Mouse (Mus musculus): ENCODE results near the gene Cacna2d3. TPM values are rescaled to one million over a fixed set of nuclear protein-coding genes. Genes with fewer than 3 reads are reported as not detected.

Cacna2d3 gene
- polyA plus RNA-seq, 1 experiment from 2014 or later: 38.5 TPM

DNA sequence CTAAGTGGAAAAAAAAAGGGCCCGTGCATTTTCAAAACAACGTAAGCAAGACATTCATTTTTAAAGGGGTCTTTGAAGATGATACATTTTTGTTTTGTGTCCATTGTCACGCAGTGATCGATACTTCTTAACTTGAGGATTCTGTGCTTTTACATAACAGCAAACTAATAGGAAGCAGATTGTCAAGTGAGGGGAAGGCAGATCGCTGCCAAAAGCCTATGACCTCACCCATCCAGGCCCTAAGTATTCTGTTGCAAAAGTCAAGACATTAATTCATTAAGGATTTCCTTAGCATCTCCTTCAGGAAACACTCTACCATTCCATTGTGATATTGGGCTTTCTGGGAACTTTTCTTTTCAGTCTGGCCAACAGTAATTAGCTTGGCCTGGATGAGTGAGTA, 564.6 kb downstream of the Cacna2d3 start:
- Histone ChIP-seq H3K4me2 (ENCODE audit: low read length) (no peak overlapping the region), H3K36me3 (ENCODE audit: control insufficient read depth, insufficient read depth, low read length) (no peaks in the 10 kb centered on the region), H3K27ac (replicated peaks; ENCODE audit: low read depth, low read length) (no peak overlapping the region), H3K4me1 (ENCODE audit: control insufficient read depth, insufficient read depth, low read length) (no peaks in the 10 kb centered on the region), H3K9ac (replicated peaks; ENCODE audit: low read length) (no peak overlapping the region), H3K9me3 (ENCODE audit: control insufficient read depth, low read length) (no peaks in the 10 kb centered on the region), H3K27me3 (ENCODE audit: control insufficient read depth, insufficient read depth, low read length) (no peaks in the 10 kb centered on the region), H3K4me3 (replicated peaks; ENCODE audit: low read depth, low read length) (no peak overlapping the region)
- no peak for DNase-seq
- 92% methylated on average over 5 of the region's 5 CpGs for WGBS
- no peak for ATAC-seq (ENCODE audit: low FRiP score, low TSS enrichment)

DNA sequence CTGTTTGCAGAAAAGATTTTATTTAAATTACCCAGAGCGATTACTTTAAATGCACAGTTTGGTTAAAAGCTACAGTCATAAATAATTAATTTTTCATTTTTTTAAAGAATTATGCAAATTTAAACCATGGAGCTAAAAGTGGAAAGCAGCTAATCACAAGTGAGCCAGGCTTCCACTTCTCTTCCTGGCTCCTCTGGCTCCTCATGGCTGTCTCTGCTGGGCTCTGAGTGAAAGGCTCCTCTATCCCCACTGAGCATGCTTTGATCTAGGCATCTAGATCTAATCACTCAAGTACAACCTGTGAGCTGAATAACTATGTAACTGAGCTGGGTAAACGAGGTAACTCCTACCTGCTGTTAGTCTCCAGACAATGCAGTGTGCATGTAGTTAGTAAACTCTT, 577.5 kb downstream of the Cacna2d3 start:
- H3K9me3 ChIP-seq (ENCODE audit: control insufficient read depth, low read length): no peaks in the 10 kb centered on the region
- H3K4me2 ChIP-seq (ENCODE audit: low read length): no peak overlapping the region
- DNase-seq: peak; percentile 44
- 50% methylated on average over 2 of the region's 2 CpGs for WGBS
- 0 out of 2 replicates have a peak overlapping the region, but pooled peaks have one; percentile 28 for H3K27ac ChIP-seq (replicated peaks; ENCODE audit: low read depth, low read length)
- ATAC-seq (ENCODE audit: low FRiP score, low TSS enrichment): no peak
- no peaks in the 10 kb centered on the region for H3K27me3 ChIP-seq (ENCODE audit: control insufficient read depth, insufficient read depth, low read length)
- H3K4me3 ChIP-seq (replicated peaks; ENCODE audit: low read depth, low read length): no peak overlapping the region
- H3K9ac ChIP-seq (replicated peaks; ENCODE audit: low read length): no peak overlapping the region
- 0 out of 2 replicates have a peak, but pooled peaks cover 3% of the 10 kb centered on the region for H3K4me1 ChIP-seq (ENCODE audit: control insufficient read depth, insufficient read depth, low read length)
- no peaks in the 10 kb centered on the region for H3K36me3 ChIP-seq (ENCODE audit: control insufficient read depth, insufficient read depth, low read length)

GRCm38 (mm10) chr14:29137614-29138013, 584.0 kb downstream of the Cacna2d3 start:
- Histone ChIP-seq H3K4me3 (replicated peaks; ENCODE audit: low read depth, low read length) (no peak overlapping the region), H3K27me3 (ENCODE audit: control insufficient read depth, insufficient read depth, low read length) (no peaks in the 10 kb centered on the region), H3K9me3 (ENCODE audit: control insufficient read depth, low read length) (no peaks in the 10 kb centered on the region), H3K4me2 (ENCODE audit: low read length) (no peak overlapping the region), H3K9ac (replicated peaks; ENCODE audit: low read length) (no peak overlapping the region), H3K27ac (replicated peaks; ENCODE audit: low read depth, low read length) (no peak overlapping the region), H3K4me1 (ENCODE audit: control insufficient read depth, insufficient read depth, low read length) (no peaks in the 10 kb centered on the region), H3K36me3 (ENCODE audit: control insufficient read depth, insufficient read depth, low read length) (no peaks in the 10 kb centered on the region)
- WGBS: 86% methylated on average over 7 of the region's 7 CpGs
- DNase-seq (no peak), ATAC-seq (ENCODE audit: low FRiP score, low TSS enrichment) (no peak)

- ATAC-seq (ENCODE audit: low FRiP score, low TSS enrichment) (no peak), DNase-seq (no peak)
- no peak overlapping the region for H3K27ac ChIP-seq (replicated peaks; ENCODE audit: low read depth, low read length)
- H3K9ac ChIP-seq (replicated peaks; ENCODE audit: low read length): no peak overlapping the region
- H3K36me3 ChIP-seq (ENCODE audit: control insufficient read depth, insufficient read depth, low read length): no peaks in the 10 kb centered on the region
- H3K27me3 ChIP-seq (ENCODE audit: control insufficient read depth, insufficient read depth, low read length): no peaks in the 10 kb centered on the region
- H3K9me3 ChIP-seq (ENCODE audit: control insufficient read depth, low read length): no peaks in the 10 kb centered on the region
- no peak overlapping the region for H3K4me3 ChIP-seq (replicated peaks; ENCODE audit: low read depth, low read length)
- no peaks in the 10 kb centered on the region for H3K4me1 ChIP-seq (ENCODE audit: control insufficient read depth, insufficient read depth, low read length)
- no peak overlapping the region for H3K4me2 ChIP-seq (ENCODE audit: low read length)
- WGBS: 83% methylated on average over 10 of the region's 10 CpGs
Observed at GRCm38 (mm10) chr14:29137006-29137579, 584.6 kb downstream of the Cacna2d3 start.

GRCm38 (mm10) chr14:29134901-29135300, 586.8 kb downstream of the Cacna2d3 start:
- Histone ChIP-seq H3K4me3 (replicated peaks; ENCODE audit: low read depth, low read length) (no peak overlapping the region), H3K36me3 (ENCODE audit: control insufficient read depth, insufficient read depth, low read length) (no peaks in the 10 kb centered on the region), H3K9ac (replicated peaks; ENCODE audit: low read length) (no peak overlapping the region), H3K4me1 (ENCODE audit: control insufficient read depth, insufficient read depth, low read length) (no peaks in the 10 kb centered on the region), H3K4me2 (ENCODE audit: low read length) (no peak overlapping the region), H3K27me3 (ENCODE audit: control insufficient read depth, insufficient read depth, low read length) (no peaks in the 10 kb centered on the region), H3K9me3 (ENCODE audit: control insufficient read depth, low read length) (no peaks in the 10 kb centered on the region), H3K27ac (replicated peaks; ENCODE audit: low read depth, low read length) (no peak overlapping the region)
- ATAC-seq (ENCODE audit: low FRiP score, low TSS enrichment) (no peak), DNase-seq (no peak)
- 89% methylated on average over 5 of the region's 5 CpGs for WGBS

- Histone ChIP-seq H3K27ac (replicated peaks; ENCODE audit: low read depth, low read length) (no peak overlapping the region), H3K36me3 (ENCODE audit: control insufficient read depth, insufficient read depth, low read length) (no peaks in the 10 kb centered on the region), H3K27me3 (ENCODE audit: control insufficient read depth, insufficient read depth, low read length) (no peaks in the 10 kb centered on the region), H3K4me2 (ENCODE audit: low read length) (no peak overlapping the region), H3K4me1 (ENCODE audit: control insufficient read depth, insufficient read depth, low read length) (no peaks in the 10 kb centered on the region), H3K9me3 (ENCODE audit: control insufficient read depth, low read length) (no peaks in the 10 kb centered on the region), H3K9ac (replicated peaks; ENCODE audit: low read length) (no peak overlapping the region), H3K4me3 (replicated peaks; ENCODE audit: low read depth, low read length) (no peak overlapping the region)
- no peak for DNase-seq
- ATAC-seq (ENCODE audit: low FRiP score, low TSS enrichment): no peak
Observed at GRCm38 (mm10) chr14:29130511-29130910, 591.2 kb downstream of the Cacna2d3 start.

GRCm38 (mm10) chr14:29123886-29124285, 597.8 kb downstream of the Cacna2d3 start:
- Histone ChIP-seq H3K4me2 (ENCODE audit: low read length) (no peak overlapping the region), H3K4me3 (replicated peaks; ENCODE audit: low read depth, low read length) (no peak overlapping the region), H3K36me3 (ENCODE audit: control insufficient read depth, insufficient read depth, low read length) (no peaks in the 10 kb centered on the region), H3K9ac (replicated peaks; ENCODE audit: low read length) (no peak overlapping the region), H3K27me3 (ENCODE audit: control insufficient read depth, insufficient read depth, low read length) (no peaks in the 10 kb centered on the region), H3K4me1 (ENCODE audit: control insufficient read depth, insufficient read depth, low read length) (no peaks in the 10 kb centered on the region), H3K9me3 (ENCODE audit: control insufficient read depth, low read length) (no peaks in the 10 kb centered on the region), H3K27ac (replicated peaks; ENCODE audit: low read depth, low read length) (no peak overlapping the region)
- ATAC-seq (ENCODE audit: low FRiP score, low TSS enrichment): no peak
- no peak for DNase-seq

GRCm38 (mm10) chr14:29122749-29123148, 598.9 kb downstream of the Cacna2d3 start:
- Histone ChIP-seq H3K4me2 (ENCODE audit: low read length) (no peak overlapping the region), H3K9ac (replicated peaks; ENCODE audit: low read length) (no peak overlapping the region), H3K27me3 (ENCODE audit: control insufficient read depth, insufficient read depth, low read length) (no peaks in the 10 kb centered on the region), H3K36me3 (ENCODE audit: control insufficient read depth, insufficient read depth, low read length) (no peaks in the 10 kb centered on the region), H3K27ac (replicated peaks; ENCODE audit: low read depth, low read length) (no peak overlapping the region), H3K4me3 (replicated peaks; ENCODE audit: low read depth, low read length) (no peak overlapping the region), H3K4me1 (ENCODE audit: control insufficient read depth, insufficient read depth, low read length) (no peaks in the 10 kb centered on the region), H3K9me3 (ENCODE audit: control insufficient read depth, low read length) (no peaks in the 10 kb centered on the region)
- WGBS: 97% methylated on average over 3 of the region's 3 CpGs
- ATAC-seq (ENCODE audit: low FRiP score, low TSS enrichment) (no peak), DNase-seq (no peak)

DNA sequence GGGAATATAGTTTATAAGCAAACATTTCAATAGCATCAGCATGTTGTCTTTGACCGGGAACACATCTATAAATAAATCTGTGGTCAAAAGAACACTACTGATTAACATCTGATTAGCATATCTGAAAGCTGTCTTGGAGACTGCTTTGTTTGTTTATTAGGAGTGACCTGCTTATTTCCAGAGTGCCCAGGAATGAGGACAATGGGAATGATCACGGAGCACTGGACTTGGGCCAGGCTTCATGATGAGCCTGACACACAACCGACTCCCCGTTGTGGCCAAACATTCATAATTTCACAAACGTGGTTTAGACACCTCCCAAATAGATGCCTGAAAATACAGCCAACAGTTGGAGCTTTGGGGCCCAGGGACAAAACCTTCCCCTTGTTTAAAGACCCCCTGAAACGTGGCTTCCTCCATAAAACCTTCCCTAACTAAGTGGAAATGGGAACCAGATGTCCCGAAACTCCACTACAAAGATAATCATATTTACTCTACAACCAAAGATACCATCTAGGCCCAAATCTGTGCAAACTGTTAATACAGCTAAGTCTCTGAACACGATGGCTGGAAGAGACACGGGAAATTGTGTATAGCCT, 607.7 kb downstream of the Cacna2d3 start:
- H3K9me3 ChIP-seq (ENCODE audit: control insufficient read depth, low read length): peaks cover 6% of the 10 kb centered on the region
- no peak overlapping the region for H3K4me2 ChIP-seq (ENCODE audit: low read length)
- DNase-seq (peak; percentile 53), ATAC-seq (ENCODE audit: low FRiP score, low TSS enrichment) (no peak)
- no peaks in the 10 kb centered on the region for H3K27me3 ChIP-seq (ENCODE audit: control insufficient read depth, insufficient read depth, low read length)
- H3K9ac ChIP-seq (replicated peaks; ENCODE audit: low read length): no peak overlapping the region
- 0 out of 2 replicates have a peak overlapping the region, but pooled peaks have one; percentile 32 for H3K27ac ChIP-seq (replicated peaks; ENCODE audit: low read depth, low read length)
- no peaks in the 10 kb centered on the region for H3K36me3 ChIP-seq (ENCODE audit: control insufficient read depth, insufficient read depth, low read length)
- H3K4me3 ChIP-seq (replicated peaks; ENCODE audit: low read depth, low read length): no peak overlapping the region
- 44% methylated on average over 9 of the region's 9 CpGs for WGBS
- H3K4me1 ChIP-seq (ENCODE audit: control insufficient read depth, insufficient read depth, low read length): peaks cover 10% of the 10 kb centered on the region; the same call in 1 of the 2 replicates

Measured in midbrain, embryonic 14.5 days (tissue).